In the genomic region with DNA sequence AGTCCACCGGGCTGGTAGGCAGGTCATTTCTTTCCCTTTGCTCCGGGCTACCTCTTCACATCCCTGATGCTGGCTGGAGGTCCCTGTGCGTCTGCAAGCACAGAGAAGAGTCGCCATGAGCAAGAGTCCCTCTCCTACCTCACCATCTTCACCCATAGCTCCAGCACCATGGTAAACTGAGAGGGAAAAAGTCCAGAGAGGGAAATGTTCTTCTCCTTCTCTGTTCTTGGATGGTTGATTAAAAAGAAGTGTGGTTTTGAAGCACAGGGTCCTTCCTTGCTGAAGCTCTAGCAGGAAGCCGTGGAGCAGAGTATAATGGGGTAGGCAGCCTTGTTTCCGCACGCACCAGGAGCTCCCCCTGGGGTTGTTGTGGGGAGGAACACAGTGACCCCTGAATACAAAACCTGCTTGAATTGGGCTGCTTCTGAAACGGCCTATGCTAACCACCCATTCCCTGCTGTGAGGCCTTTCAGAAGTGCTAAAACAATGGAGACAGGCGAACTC, we compare ENCODE assay signal across 9 mouse cellular contexts. TPM values are rescaled to one million over a fixed set of nuclear protein-coding genes. Genes with fewer than 3 reads are reported as not detected.
DNase-seq lines count a peak whose midpoint lies in the region; ATAC-seq and TF ChIP-seq lines count a peak whose summit lies in the region.
"Had no signal": no experiment of that assay in that cellular context is flagged by ENCODE, and none has a peak within 500 bp of the region (broad histone marks: within the 10 kb centered on the region; RNA-seq: fewer than 3 reads in every experiment).

No protein-coding gene starts in this region.

- no peak overlapping the region for H3K9ac ChIP-seq in liver, embryonic 13.5 days

- TF ChIP-seq CTCF in kidney, adult 2 months (conservative IDR thresholded peaks at IDR 0.05; ENCODE audit: insufficient read depth, insufficient read length, low read depth, low read length): no peak
- no peak for TF ChIP-seq CTCF in embryonic fibroblast, embryonic 13.5 days (IDR thresholded peaks at IDR 0.05; ENCODE audit: borderline replicate concordance, insufficient read depth, low read length)

- no peaks in the 10 kb centered on the region for H3K27me3 ChIP-seq in kidney, adult 2 months (replicated peaks; ENCODE audit: control insufficient read depth, insufficient read depth, low read length)
- peaks cover 44% of the 10 kb centered on the region for H3K27me3 ChIP-seq in liver, embryonic 13.5 days

- intact Hi-C loops in gastrocnemius, postnatal 14 days (cut with DNase I; ENCODE audit: low total_unique reads): no loop called here

- WGBS in kidney, adult 2 months: 17% methylated on average over 9 of the region's 9 CpGs
- under 1% methylated on average over 9 of the region's 9 CpGs for WGBS in liver, embryonic 13.5 days (ENCODE audit: insufficient replicate concordance)

- no peak for DNase-seq in kidney, adult 2 months
- DNase-seq in kidney, adult 8-10 months: no peak
- DNase-seq in ZHBTc4 (ENCODE audit: low read depth, low spot score): peak; percentile 14
- no peak for DNase-seq in liver, embryonic 13.5 days
- no peak for DNase-seq in gastrocnemius, postnatal 14 days
- no peak for DNase-seq in gastrocnemius, postnatal 4 days (ENCODE audit: low spot score in 2 of 2)
- DNase-seq in frontal cortex, postnatal 14 days (ENCODE audit: low spot score in 2 of 2): no peak

- TF ChIP-seq POLR2A in kidney, adult 2 months (IDR thresholded peaks at IDR 0.05; ENCODE audit: low read depth, low read length): no peak
- TF ChIP-seq POLR2A in embryonic fibroblast, embryonic 13.5 days (IDR thresholded peaks at IDR 0.05; ENCODE audit: low read depth, low read length): no peak

- no peaks in the 10 kb centered on the region for H3K9me3 ChIP-seq in liver, embryonic 13.5 days (replicated peaks)

- no peak for ATAC-seq in liver, embryonic 13.5 days (ENCODE audit: low read depth)
- ATAC-seq: Patski had no signal

- H3K4me3 ChIP-seq in kidney, adult 2 months (ENCODE audit: insufficient read depth, low read depth, low read length): peak overlapping the region; percentile 89; the same call in 1 of the 2 replicates
- H3K4me3 ChIP-seq in embryonic fibroblast, embryonic 13.5 days (ENCODE audit: insufficient read depth, low read length): peak overlapping the region; percentile 69
- H3K4me3 ChIP-seq in liver, embryonic 13.5 days (replicated peaks): peak overlapping the region; percentile 56; the same call in 1 of the 2 replicates

- H3K27ac ChIP-seq in kidney, adult 2 months (ENCODE audit: insufficient read depth, low read depth, low read length): no peak overlapping the region
- H3K27ac ChIP-seq in embryonic fibroblast, embryonic 13.5 days (ENCODE audit: insufficient read depth, low read length): no peak overlapping the region
- H3K27ac ChIP-seq in liver, embryonic 13.5 days: no peak overlapping the region

- peak overlapping the region; percentile 72 for H3K4me2 ChIP-seq in liver, embryonic 13.5 days

- no peaks in the 10 kb centered on the region for H3K36me3 ChIP-seq in kidney, adult 2 months (ENCODE audit: control insufficient read depth, insufficient read depth, low read length)
- no peaks in the 10 kb centered on the region for H3K36me3 ChIP-seq in liver, embryonic 13.5 days

- 0 out of 2 replicates have a peak, but pooled peaks cover 4% of the 10 kb centered on the region for H3K4me1 ChIP-seq in kidney, adult 2 months (ENCODE audit: control insufficient read depth, insufficient read depth, low read length)
- no peaks in the 10 kb centered on the region for H3K4me1 ChIP-seq in embryonic fibroblast, embryonic 13.5 days (ENCODE audit: control insufficient read depth, insufficient read depth, low read length)
- peaks cover 9% of the 10 kb centered on the region; the same call in 1 of the 2 replicates for H3K4me1 ChIP-seq in liver, embryonic 13.5 days (replicated peaks)

RNA-seq across cellular contexts. Expression of a gene that starts 1.6 kb away (rescaled TPM):
- polyA plus RNA-seq in kidney, adult 2 months (2012; rRNA removed): 0.56 and 0.59 TPM in 2 replicates
- 2.6 and 5.4 TPM in 2 replicates for polyA plus RNA-seq in embryonic fibroblast, embryonic 13.5 days (2011; ENCODE audit: insufficient read length, low read depth, missing spikeins)
- 0.21 and 0.36 TPM in 2 replicates for polyA plus RNA-seq in liver, embryonic 13.5 days (2015; fragmentation: Nextera tagmentation; extraction: Ambion mirVana)
- total RNA-seq in gastrocnemius, postnatal 14 days (2021): 1 to 10 TPM; 1.4 to 3.5 TPM
- total RNA-seq in gastrocnemius, postnatal 4 days (2021): 10 to 100 TPM in 1 of 2 experiments, 1 to 10 TPM in 1; 8.0 to 11.3 TPM
